Mouse (Mus musculus) T-helper 2 cell (primary cell): ENCODE measurements around the gene Gm28047.

Experiments
- in situ Hi-C: fragments of 300-600 bp; cut with MboI, MseI; formaldehyde crosslinking; loops from one replicate; pipeline ENCODE4 v1.15.1; 2025; ENCODE audit warnings: high pct_unique_total_duplicates

The Gm28047 gene

GRCm38 (mm10) chr15:102500479-102500878 is 124.4 kb downstream of the Gm28047 start:
- in situ Hi-C loops, result loop anchor here (10.0 kb wide), 1 partner anchor 416 kb away; no protein-coding TSS in a partner anchor

GRCm38 (mm10) chr15:102499851-102500250 is 125.0 kb downstream of the Gm28047 start:
- in situ Hi-C loops, result loop anchor here (10.0 kb wide), 1 partner anchor 415 kb away; no protein-coding TSS in a partner anchor

- in situ Hi-C loops, result no loop called here
Measured at GRCm38 (mm10) chr15:102499370-102499769, 125.5 kb downstream of the Gm28047 start.

- in situ Hi-C loops, result no loop called here
Measured at GRCm38 (mm10) chr15:102498322-102498721, 126.5 kb downstream of the Gm28047 start.

- in situ Hi-C loops, result loop anchor here (10.0 kb wide), 1 partner anchor 63 kb away; no protein-coding TSS in a partner anchor
Measured at GRCm38 (mm10) chr15:102487664-102488063, 137.2 kb downstream of the Gm28047 start.

- in situ Hi-C loops, result loop anchor here (10.0 kb wide), 1 partner anchor 61 kb away; no protein-coding TSS in a partner anchor
Measured at GRCm38 (mm10) chr15:102485853-102486252, 139.0 kb downstream of the Gm28047 start.

- in situ Hi-C loops, result loop anchor here (10.0 kb wide), 1 partner anchor 58 kb away; no protein-coding TSS in a partner anchor
Measured at GRCm38 (mm10) chr15:102483136-102483535, 141.7 kb downstream of the Gm28047 start.

- in situ Hi-C loops, result no loop called here
Measured at GRCm38 (mm10) chr15:102474520-102474919, 150.3 kb downstream of the Gm28047 start.
